Mouse (Mus musculus): Measurements from ENCODE around the gene Crybg2. TPM values are rescaled to one million over a fixed set of nuclear protein-coding genes. Genes with fewer than 3 reads are reported as not detected.

Crybg2 gene
- polyA plus RNA-seq, 1 experiment from 2014 or later = 6.1 TPM

GRCm38 (mm10) chr4:134132117-134132516 lies 71.5 kb downstream of the Crybg2 start:
- H3K9me3 ChIP-seq = no peaks in the 10 kb centered on the region
- no peak overlapping the region for H3K4me3 ChIP-seq (replicated peaks)
- H3K9ac ChIP-seq (replicated peaks) = no peak overlapping the region
- WGBS = 92% methylated on average over 3 of the region's 3 CpGs
- peaks cover 25% of the 10 kb centered on the region; the same call in 1 of the 2 replicates for H3K36me3 ChIP-seq
- no peaks in the 10 kb centered on the region for H3K27me3 ChIP-seq
- ATAC-seq (ENCODE audit: insufficient number of reproducible peaks, insufficient read depth, low FRiP score, low TSS enrichment, low read depth) = no peak
- no peak overlapping the region for H3K4me2 ChIP-seq
- no peak overlapping the region for H3K27ac ChIP-seq
- peaks cover 44% of the 10 kb centered on the region for H3K4me1 ChIP-seq (replicated peaks)

- peaks cover 44% of the 10 kb centered on the region for H3K4me1 ChIP-seq (replicated peaks)
- ATAC-seq (ENCODE audit: insufficient number of reproducible peaks, insufficient read depth, low FRiP score, low TSS enrichment, low read depth) = no peak
- 73% methylated on average over 8 of the region's 8 CpGs for WGBS
- H3K9me3 ChIP-seq = no peaks in the 10 kb centered on the region
- H3K4me3 ChIP-seq (replicated peaks) = no peak overlapping the region
- no peak overlapping the region for H3K4me2 ChIP-seq
- H3K36me3 ChIP-seq = peaks cover 22% of the 10 kb centered on the region; the same call in 1 of the 2 replicates
- H3K9ac ChIP-seq (replicated peaks) = no peak overlapping the region
- no peak overlapping the region for H3K27ac ChIP-seq
- H3K27me3 ChIP-seq = no peaks in the 10 kb centered on the region
These were observed 72.0 kb downstream of the Crybg2 start for GRCm38 (mm10) chr4:134132519-134133095.

GRCm38 (mm10) chr4:134136280-134136926 lies 75.8 kb downstream of the Crybg2 start:
- H3K4me3 ChIP-seq (replicated peaks) = no peak overlapping the region
- peaks cover 20% of the 10 kb centered on the region; the same call in 1 of the 2 replicates for H3K36me3 ChIP-seq
- peak overlapping the region; percentile 37 for H3K4me2 ChIP-seq
- H3K27ac ChIP-seq = peak overlapping the region; percentile 88
- 0 out of 2 replicates have a peak overlapping the region, but pooled peaks have one; percentile 23 for H3K9ac ChIP-seq (replicated peaks)
- no peaks in the 10 kb centered on the region for H3K27me3 ChIP-seq
- H3K4me1 ChIP-seq (replicated peaks) = peaks cover 21% of the 10 kb centered on the region
- H3K9me3 ChIP-seq = no peaks in the 10 kb centered on the region
- ATAC-seq (ENCODE audit: insufficient number of reproducible peaks, insufficient read depth, low FRiP score, low TSS enrichment, low read depth) = no peak
- WGBS = 20% methylated on average over 3 of the region's 3 CpGs

- H3K9ac ChIP-seq (replicated peaks) = no peak overlapping the region
- 86% methylated on average over 2 of the region's 2 CpGs for WGBS
- H3K4me3 ChIP-seq (replicated peaks) = no peak overlapping the region
- no peak overlapping the region for H3K4me2 ChIP-seq
- peaks cover 21% of the 10 kb centered on the region for H3K4me1 ChIP-seq (replicated peaks)
- H3K27ac ChIP-seq = no peak overlapping the region
- H3K9me3 ChIP-seq = no peaks in the 10 kb centered on the region
- H3K36me3 ChIP-seq = peaks cover 19% of the 10 kb centered on the region
- ATAC-seq (ENCODE audit: insufficient number of reproducible peaks, insufficient read depth, low FRiP score, low TSS enrichment, low read depth) = no peak
- H3K27me3 ChIP-seq = no peaks in the 10 kb centered on the region
These were observed 78.2 kb downstream of the Crybg2 start for GRCm38 (mm10) chr4:134138857-134139256.

Other genes with a start within 250 kb of the Crybg2 start
- gene Rps6ka1, start 173.0 kb upstream of the Crybg2 start, polyA plus RNA-seq (2016; fragmentation: Nextera tagmentation; extraction: Ambion mirVana) = 47.9 and 50.0 TPM in 2 replicates
- gene Hmgn2, start 92.2 kb upstream of the Crybg2 start, polyA plus RNA-seq (2016; fragmentation: Nextera tagmentation; extraction: Ambion mirVana) = 3,165 and 3,185 TPM in 2 replicates
- 40.4 and 49.7 TPM in 2 replicates for gene Dhdds, start 59.9 kb upstream of the Crybg2 start, polyA plus RNA-seq (2016; fragmentation: Nextera tagmentation; extraction: Ambion mirVana)
- gene Lin28a, start 42.0 kb upstream of the Crybg2 start, polyA plus RNA-seq (2016; fragmentation: Nextera tagmentation; extraction: Ambion mirVana) = 0.42 and 0.51 TPM in 2 replicates
- gene Zfp683, start 7.0 kb upstream of the Crybg2 start, polyA plus RNA-seq (2016; fragmentation: Nextera tagmentation; extraction: Ambion mirVana) = not detected in 2 replicates
- 7.7 and 7.9 TPM in 2 replicates for gene Cd52, start 34.3 kb downstream of the Crybg2 start, polyA plus RNA-seq (2016; fragmentation: Nextera tagmentation; extraction: Ambion mirVana)
- gene Ubxn11, start 41.8 kb downstream of the Crybg2 start, polyA plus RNA-seq (2016; fragmentation: Nextera tagmentation; extraction: Ambion mirVana) = 9.6 and 10.4 TPM in 2 replicates
- gene Sh3bgrl3, start 68.0 kb downstream of the Crybg2 start, polyA plus RNA-seq (2016; fragmentation: Nextera tagmentation; extraction: Ambion mirVana) = 318 and 336 TPM in 2 replicates
- 36.4 and 38.3 TPM in 2 replicates for gene Cep85, start 126.3 kb downstream of the Crybg2 start, polyA plus RNA-seq (2016; fragmentation: Nextera tagmentation; extraction: Ambion mirVana)
- gene Gm7534, start 142.2 kb downstream of the Crybg2 start, polyA plus RNA-seq (2016; fragmentation: Nextera tagmentation; extraction: Ambion mirVana) = not detected in 2 replicates
- gene Catsper4, start 166.6 kb downstream of the Crybg2 start, polyA plus RNA-seq (2016; fragmentation: Nextera tagmentation; extraction: Ambion mirVana) = not detected in 2 replicates
- gene Cnksr1, start 177.6 kb downstream of the Crybg2 start, polyA plus RNA-seq (2016; fragmentation: Nextera tagmentation; extraction: Ambion mirVana) = 1.7 and 2.0 TPM in 2 replicates
- gene E130218I03Rik, start 182.8 kb downstream of the Crybg2 start, polyA plus RNA-seq (2016; fragmentation: Nextera tagmentation; extraction: Ambion mirVana) = 0.78 and 0.96 TPM in 2 replicates
- gene Zfp593, start 184.8 kb downstream of the Crybg2 start, polyA plus RNA-seq (2016; fragmentation: Nextera tagmentation; extraction: Ambion mirVana) = 17.5 and 19.2 TPM in 2 replicates
- gene Gm30191, start 186.1 kb downstream of the Crybg2 start, polyA plus RNA-seq (2016; fragmentation: Nextera tagmentation; extraction: Ambion mirVana) = not detected in 2 replicates
- 4.2 and 5.9 TPM in 2 replicates for gene Grrp1, start 193.3 kb downstream of the Crybg2 start, polyA plus RNA-seq (2016; fragmentation: Nextera tagmentation; extraction: Ambion mirVana)
- gene Pdik1l, start 227.1 kb downstream of the Crybg2 start, polyA plus RNA-seq (2016; fragmentation: Nextera tagmentation; extraction: Ambion mirVana) = 23.9 and 24.6 TPM in 2 replicates

Data from limb, embryonic 12.5 days (tissue).